Mouse (Mus musculus) bone marrow, adult 2 months (tissue): Measurements from ENCODE around the gene Gm8374.
"Not testable (repeated sequence)": the region's sequence is repeated elsewhere in the genome, so short reads cannot be mapped to it uniquely, and the experiment has no call there.

ENCODE experiments used
- CTCF ChIP-seq: fragments of 200-500 bp; IDR thresholded peaks from 2 replicates; pipeline ENCODE4 v1.5.1; 2011; ENCODE audit warnings: low read length, control low read depth; ENCODE audit not compliant: control insufficient read depth, insufficient read depth
- POLR2A ChIP-seq: fragments of 200-500 bp; IDR thresholded peaks from 2 replicates; pipeline ENCODE4 v1.6.1; 2011; ENCODE audit warnings: low read depth, mild to moderate bottlenecking, control low read depth, low read length, borderline replicate concordance; ENCODE audit not compliant: control insufficient read depth

DNA sequence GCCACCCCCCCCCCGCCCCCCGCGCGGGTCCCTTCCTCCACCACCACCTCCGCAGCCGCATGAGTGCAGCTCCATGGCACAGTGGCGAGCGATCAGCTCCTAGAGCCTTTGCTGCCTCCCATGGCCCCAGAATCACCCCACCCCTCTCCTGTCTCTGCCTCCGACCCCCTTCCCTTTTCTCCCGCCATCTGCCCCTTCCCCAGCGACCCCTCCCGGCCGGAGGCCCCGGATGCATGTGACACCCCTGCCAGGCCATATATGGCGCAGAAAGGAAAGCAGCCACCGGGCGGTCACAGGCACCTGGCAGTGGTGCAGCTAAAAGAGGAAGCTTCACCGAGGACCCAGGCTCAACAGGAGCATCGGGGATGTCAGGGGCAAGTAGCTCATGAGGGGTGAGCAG is 49.8 kb downstream of the Gm8374 start:
- TF ChIP-seq CTCF, POLR2A: not testable (repeated sequence)
